Mouse (Mus musculus): ENCODE data around the gene Thra.

The Thra gene

DNA sequence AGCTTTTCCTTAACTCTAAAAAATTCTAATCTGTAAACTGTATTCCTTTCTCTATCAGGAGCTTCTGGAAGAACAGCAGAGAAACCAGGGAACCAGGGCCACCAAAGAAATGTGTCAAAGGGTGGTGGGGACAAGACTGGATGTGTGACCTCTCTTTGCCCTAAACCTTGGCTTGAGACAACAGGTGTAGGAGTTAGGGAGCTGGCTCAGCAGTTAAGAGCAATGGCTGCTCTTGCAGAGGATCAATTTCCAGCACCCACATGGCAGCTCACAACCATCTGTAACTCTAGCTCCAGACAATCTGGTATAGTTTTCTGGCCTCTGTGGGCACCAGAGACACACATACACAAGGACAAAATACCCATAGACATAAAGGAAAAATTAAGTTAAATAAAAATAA lies 37.5 kb downstream of the Thra start:
- no peak for DNase-seq (ENCODE audit: low spot score in 2 of 2)

DNA sequence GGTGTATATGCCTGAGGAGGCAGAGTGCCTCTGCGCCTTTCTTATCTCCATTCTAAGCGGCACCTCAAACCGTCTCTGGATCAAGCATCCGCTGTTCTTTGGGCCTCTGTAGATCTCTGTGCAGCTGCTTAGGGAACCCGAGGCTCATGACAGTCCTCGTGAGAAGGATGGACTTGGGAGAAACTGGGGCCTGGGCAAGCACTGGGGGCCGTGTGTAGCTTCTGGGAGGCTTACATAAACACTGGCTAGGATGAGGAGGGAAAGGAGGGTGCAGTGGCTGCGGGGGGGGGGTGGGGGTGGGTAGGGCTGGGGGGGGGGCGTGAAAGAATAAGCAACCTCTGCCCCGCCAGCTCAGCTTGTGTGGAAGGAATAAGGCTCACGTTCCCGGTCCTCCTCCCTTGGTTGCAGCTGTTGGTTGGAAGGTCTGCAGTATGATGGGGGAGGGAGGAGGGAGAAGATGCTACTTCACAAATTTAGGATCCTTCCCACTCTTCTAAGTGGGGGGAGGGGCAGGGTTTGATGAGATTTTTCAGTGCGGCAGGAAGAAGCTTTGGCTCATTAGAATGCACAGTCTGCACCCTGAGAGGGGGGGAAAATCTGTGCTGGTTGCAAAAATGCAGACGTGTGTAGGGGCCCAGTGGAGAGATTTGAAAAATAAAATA lies 41.5 kb downstream of the Thra start:
- DNase-seq (ENCODE audit: low spot score in 2 of 2) = no peak

GRCm38 (mm10) chr11:98782651-98783235 lies 42.3 kb downstream of the Thra start:
- no peak for DNase-seq (ENCODE audit: low spot score in 2 of 2)

- peak in 1 of 2 experiments; percentile 81 for DNase-seq (ENCODE audit: low spot score in 2 of 2)
Measured at GRCm38 (mm10) chr11:98783236-98783696, 42.8 kb downstream of the Thra start.

DNA sequence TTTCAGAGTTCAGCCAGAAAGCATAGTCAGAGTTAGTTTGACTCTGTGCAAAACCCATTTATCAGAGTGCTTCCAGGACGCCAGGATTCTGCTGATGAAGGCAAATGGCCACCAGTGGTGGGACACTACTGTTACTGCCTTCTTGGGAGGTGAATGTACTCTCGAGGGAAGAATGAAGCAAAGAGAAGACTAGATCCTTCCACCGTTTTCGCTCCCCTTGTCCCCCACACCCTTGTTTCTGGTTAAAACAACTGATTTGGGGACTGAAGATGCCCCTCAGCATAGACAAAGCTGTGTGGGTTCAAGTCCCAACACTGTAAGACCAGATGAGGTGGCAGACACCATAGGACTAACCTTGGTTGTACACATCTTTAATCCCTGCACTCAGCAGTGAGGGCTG lies 43.7 kb downstream of the Thra start:
- DNase-seq (ENCODE audit: low spot score in 2 of 2) = no peak

GRCm38 (mm10) chr11:98785214-98785613 lies 44.8 kb downstream of the Thra start:
- DNase-seq (ENCODE audit: low spot score in 2 of 2) = no peak

DNA sequence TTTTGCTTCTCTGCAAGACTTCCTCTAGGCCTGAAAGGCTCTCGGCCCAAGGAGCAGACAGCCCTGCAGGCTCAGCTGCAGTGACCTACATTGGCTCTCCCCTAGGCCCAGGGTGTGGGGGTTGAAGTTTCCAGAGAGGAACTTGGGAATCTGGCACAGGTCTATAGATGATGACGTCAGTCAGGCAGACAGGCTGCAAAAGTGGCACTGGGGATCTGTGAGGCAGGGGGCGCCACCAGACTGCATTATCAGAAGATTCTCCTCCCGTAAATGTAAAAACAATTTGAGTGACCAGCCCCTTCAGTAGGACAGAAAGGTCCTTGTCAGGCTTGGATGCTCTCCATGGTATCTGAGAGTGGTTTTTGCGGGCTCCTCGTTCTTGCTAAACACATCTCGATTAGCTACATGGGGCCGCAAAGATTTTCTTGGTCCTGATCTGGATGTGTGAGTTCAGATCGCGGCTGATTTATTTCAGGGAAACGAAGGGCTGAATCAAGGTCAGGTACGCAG lies 45.4 kb downstream of the Thra start:
- DNase-seq (ENCODE audit: low spot score in 2 of 2) = peak in 1 of 2 experiments; percentile 72

GRCm38 (mm10) chr11:98786359-98787214 lies 46.1 kb downstream of the Thra start:
- peak; percentile 86 to 91 for DNase-seq (ENCODE audit: low spot score in 2 of 2)

GRCm38 (mm10) chr11:98787229-98787628 lies 46.8 kb downstream of the Thra start:
- DNase-seq (ENCODE audit: low spot score in 2 of 2) = no peak

- DNase-seq (ENCODE audit: low spot score in 2 of 2) = no peak
Measured at GRCm38 (mm10) chr11:98787691-98788090, 47.3 kb downstream of the Thra start.

DNA sequence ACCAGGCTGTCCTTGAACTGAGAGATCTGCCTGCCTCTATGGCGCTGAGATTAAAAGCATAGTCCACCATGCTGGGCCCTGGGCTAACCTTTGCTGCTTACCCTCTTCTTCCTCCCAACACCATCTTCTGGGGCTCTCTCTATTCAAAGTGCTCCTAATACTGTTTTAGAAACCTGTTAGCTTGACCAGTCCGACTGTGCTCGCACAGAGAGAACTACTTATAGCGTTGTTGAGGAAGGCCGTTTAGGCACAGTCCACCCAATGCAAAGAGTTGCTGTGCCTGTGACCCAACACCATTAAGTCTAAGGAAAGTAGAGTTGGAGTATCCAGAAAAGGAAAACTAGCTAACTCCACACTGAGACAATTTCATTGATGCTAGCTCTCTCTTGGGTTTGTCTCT lies 47.7 kb downstream of the Thra start:
- DNase-seq (ENCODE audit: low spot score in 2 of 2) = no peak

DNA sequence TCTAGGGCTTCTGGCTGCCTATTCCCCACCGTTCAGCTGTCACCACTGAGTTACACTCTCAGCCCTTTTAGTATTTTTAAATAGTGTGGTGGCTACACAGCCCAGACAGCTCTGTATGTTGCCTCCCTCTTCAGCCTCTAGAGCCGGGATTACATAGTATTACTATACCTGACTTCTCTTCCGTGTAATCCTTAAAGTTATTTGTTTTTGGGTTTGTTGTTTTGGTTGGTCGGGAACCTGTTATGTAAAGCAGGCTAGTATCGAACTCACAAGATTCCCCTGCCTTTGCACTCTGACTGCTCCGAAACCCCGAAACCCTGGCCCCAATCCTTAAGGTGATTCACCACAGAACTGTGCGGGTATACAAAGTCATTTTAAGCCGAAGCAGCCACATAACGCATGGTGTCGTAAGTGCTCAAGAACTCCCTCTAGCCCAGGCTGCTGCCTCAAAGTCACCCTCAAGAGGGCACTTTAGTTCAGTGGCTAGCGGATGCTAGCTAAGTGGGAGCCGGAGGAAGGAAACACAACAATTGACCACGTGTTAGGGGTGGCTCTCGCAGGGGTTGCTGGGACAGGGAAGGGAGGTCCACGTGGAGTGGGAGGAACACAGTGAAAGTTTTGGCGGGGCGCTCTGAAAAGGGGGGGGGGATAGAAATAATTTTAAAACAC lies 48.2 kb downstream of the Thra start:
- peak; percentile 65 to 88 for DNase-seq (ENCODE audit: low spot score in 2 of 2)

GRCm38 (mm10) chr11:98789219-98789807 lies 48.9 kb downstream of the Thra start:
- DNase-seq (ENCODE audit: low spot score in 2 of 2) = no peak

GRCm38 (mm10) chr11:98789824-98790223 lies 49.4 kb downstream of the Thra start:
- DNase-seq (ENCODE audit: low spot score in 2 of 2) = no peak

DNA sequence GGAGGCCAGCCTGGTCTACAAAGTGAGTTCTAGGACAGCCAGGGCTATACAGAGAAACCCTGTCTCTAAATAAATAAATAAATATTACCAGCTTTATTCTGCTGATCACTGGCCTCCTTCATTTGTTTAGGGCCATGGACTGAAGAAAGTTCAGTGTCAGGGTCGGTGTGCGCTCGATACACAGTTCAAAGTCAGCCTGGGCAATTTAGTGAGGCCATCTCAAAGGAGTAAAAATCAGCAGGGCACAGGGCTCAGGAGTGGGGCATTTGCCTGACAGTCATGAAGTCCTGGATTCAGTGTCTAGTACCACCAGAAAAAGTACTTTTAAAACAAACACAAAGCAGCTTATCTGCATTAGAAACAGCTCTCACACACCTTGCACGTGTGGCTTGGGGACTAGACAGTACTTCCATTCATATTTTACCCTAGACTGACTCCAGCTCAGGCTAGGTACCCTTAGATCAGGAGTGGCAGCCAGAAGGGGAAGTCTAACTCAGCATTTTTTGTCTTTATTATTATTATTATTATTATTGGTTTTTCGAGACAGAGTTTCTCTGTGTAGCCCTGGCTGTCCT lies 50.3 kb downstream of the Thra start:
- DNase-seq (ENCODE audit: low spot score in 2 of 2) = no peak

DNA sequence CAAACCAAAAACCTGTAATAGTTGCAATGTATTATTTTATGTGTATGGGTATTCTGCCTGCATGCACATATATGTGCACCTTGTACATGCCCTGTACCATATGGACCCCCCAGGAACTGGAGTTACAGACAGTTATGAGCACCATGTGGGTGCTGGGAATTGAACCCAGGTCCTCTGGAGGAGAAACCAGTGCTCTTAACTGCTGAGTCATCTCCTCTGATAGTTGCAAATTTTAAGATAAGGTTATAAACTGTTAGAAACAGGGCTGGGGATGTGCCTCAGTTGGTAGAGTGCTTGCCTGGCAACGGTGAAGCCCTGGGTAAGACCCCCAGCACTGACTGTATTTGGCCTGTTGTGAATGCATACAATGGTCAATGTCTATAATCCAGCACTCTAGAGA lies 51.0 kb downstream of the Thra start:
- DNase-seq (ENCODE audit: low spot score in 2 of 2) = no peak

DNA sequence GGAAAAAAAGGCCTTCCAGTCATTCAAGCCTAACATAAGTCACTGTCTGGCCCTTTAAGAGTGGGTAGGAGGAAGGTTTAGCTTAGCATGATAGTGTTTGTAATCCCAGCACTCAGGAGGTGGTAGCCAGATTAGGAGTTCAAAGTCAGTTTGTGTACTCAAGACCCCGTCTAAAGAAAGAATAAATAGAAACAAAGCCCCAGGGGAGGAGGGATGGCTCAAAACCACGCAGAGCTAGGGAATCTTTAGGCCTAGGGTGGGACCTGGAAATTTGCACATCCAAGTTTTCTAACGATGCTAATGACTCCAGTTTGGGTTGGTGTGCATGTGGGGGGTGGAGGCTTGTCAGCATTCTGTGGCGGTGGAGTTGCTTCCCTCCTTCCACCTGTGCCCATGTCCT lies 51.6 kb downstream of the Thra start:
- no peak for DNase-seq (ENCODE audit: low spot score in 2 of 2)

DNA sequence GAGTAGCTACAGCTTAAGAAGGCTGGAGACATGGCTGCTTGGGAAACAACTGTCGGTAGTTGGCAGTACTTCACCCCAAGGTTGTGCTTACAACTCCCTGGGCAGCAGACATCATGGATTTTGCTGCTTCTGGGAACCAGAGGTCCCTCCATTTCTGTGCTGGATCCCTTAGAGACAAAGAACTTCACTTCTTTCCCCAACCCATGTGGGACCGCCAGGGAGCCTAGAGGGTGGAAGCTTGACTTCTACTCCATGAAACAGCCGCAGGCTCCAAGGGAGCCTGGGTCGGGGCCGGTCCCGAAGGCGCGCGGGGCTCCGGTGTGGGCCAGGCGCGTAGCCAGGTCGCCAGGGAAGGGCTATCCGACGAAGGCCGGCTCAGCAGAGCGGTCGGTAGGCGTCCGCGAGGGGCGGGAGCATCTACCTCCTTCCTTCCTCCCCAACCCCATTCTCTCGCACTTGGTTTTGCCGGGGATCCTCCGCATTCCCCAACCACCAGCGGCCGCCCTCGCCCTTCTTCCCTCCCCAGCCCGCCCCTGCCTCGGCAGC lies 54.1 kb downstream of the Thra start:
- DNase-seq (ENCODE audit: low spot score in 2 of 2) = peak; percentile 76 to 80

- peak; percentile 86 to 90 for DNase-seq (ENCODE audit: low spot score in 2 of 2)
Measured at GRCm38 (mm10) chr11:98795015-98795713, 54.7 kb downstream of the Thra start, which contains the start of gene Msl1. TSS of gene Msl1 (plus strand) at chr11:98795516.
